Mouse (Mus musculus): ENCODE data around the gene Khnyn.

Khnyn gene

DNA sequence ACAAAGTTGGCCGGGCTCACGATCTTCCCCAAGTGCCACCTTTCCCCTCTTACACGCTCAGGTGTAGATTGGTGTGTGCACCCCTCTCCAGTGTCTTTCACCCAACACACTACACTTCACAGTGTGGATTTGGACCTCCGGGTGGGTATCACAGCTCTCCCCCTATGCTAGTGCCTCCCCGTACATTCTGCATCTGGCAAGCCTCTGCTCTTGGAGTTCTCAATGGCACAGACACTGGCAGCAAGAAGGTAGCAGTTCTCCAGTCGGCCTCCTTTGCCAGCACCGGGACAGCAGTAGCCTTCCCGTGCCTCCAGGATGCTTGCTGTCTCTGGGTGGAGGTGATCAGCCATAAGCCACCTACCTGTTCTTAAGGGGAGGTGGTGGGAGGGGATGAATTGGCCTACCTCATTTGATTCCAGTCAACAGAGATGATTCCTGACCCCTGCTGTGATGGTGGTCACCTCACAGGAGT lies 11.5 kb upstream of the Khnyn start:
- no peak for DNase-seq (ENCODE audit: extremely low read depth, low read depth, low spot score)

DNA sequence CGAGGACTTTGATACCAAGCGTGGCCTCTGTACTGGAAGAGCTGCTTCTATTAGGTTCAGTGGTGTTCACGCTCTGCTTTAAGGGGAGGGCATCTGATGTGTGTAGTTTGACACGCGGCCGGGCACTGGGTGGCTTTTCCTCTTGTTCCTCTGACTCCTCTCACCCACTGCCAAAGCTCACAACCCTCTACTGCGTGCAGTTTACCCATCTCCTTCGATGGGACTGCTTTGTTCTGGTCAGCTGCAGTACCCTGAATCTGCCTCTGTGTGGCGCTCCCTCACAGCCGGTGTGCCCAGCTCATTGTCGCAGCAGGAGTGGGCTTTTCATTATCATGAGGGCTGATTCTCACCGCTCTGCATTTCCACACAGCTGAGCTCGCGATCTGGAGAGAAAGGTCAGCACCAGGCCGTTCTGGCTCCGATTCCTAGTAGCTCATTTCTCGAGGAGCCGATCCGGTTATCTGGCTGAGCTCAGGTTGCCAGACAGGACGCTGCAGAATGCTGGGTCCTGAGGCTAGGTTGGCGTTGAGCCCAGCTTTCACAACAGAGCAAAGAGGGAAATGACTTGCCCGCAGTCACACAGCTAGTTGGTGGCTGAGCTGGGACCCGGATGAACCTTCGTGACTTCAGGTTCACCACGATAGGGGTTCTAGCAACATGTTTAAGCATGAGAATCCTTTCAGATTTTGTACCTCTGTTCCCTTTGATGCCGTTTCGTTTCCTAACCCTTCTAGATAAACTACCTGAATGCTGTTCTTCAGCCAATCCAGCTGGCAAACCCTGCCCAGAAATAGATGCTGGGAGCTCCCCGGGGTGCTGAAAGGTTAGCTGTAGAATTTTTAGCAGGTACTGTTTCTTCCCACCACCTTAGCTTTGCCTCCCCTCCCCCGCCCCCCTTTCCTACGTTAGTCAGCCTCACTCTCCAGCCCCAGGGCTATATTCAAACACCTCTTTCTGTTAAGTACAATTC lies 10.7 kb upstream of the Khnyn start:
- DNase-seq (ENCODE audit: extremely low read depth, low read depth, low spot score): no peak

DNA sequence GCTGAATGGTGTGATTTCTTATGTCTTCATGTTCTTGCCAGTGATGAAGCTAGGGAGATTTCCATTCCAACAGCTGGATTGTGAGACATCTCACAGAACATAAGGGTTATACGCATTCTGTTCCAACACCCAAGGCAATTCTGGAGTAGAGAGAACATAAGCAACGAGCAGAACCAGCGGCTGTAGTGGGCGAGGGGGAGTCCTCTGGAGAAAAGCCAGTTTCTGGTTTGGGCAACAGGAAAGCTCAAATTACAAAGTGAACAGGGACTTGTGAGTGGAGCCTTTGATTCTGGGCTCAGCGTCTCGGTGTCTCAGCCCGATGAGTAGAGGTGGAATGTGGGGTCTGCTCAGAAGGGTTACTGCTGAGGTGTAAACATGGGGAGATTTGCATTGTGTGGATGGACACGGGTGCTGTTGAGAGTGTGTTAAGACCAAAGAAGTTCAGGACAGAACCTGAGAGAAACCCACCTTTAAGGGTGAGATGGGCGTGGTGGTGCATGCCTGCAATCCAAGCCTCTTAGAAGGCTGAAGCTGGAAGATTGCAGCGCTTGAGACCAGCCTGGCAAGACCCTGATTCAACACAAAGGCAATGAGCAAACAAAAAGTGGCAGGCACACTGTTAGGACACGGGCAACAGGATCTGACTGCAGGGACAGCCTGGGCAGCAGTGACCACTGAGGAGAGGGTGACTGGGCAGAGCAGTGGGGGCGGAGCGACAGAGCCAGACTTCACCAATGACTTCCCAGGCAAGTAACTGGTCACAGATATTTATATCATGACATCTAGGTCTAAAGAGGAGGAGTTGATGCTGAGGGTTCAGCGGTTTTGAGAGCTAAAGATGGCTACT lies 7.1 kb upstream of the Khnyn start:
- DNase-seq (ENCODE audit: extremely low read depth, low read depth, low spot score): no peak

DNA sequence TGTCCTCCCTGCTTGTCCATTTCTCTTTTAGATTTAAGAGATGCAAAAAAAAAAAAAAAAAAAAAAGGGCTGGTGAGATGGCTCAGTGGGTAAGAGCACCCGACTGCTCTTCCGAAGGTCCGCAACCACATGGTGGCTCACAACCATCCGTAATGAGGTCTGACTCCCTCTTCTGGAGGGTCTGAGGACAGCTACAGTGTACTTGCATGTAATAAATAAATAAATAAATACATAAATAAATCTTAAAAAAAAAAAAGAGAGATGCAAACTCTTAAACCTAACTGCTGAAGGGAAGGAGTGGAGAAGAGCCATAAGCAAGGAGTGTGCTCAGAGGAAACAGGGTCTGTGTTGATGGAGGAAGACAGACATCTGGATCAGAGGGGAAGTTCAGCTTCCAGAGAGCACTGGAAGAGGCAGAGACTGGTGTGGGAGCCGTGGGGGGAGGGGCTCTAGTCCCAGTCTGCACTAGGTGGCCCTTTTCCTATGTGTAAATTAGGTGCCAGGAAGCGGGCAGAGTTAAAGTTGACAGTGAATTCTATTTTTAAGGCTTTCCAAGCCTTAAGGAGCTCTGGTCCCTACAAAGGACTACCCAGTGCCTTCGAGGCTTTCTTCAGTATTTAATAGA lies 6.3 kb upstream of the Khnyn start:
- no peak for DNase-seq (ENCODE audit: extremely low read depth, low read depth, low spot score)

DNA sequence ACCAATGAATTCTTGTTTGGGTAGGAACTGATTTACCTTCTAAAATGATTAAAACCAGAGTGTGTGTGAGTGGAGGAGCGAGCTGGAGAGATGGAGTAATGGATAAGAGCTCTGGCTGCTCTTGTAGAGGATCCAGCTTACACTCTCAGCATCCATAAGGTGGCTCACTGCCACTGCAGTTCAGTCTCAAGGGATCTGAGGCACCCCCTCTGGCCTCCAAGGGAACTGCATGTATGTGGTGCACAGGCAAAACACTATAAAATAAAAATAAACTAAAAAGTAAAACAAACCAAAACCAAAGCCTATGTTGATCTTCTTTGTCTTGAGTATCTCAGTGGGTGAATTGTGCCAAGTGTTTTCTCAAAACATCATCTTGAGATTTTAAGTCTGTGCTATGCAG lies 5.1 kb upstream of the Khnyn start:
- DNase-seq (ENCODE audit: extremely low read depth, low read depth, low spot score): no peak

DNA sequence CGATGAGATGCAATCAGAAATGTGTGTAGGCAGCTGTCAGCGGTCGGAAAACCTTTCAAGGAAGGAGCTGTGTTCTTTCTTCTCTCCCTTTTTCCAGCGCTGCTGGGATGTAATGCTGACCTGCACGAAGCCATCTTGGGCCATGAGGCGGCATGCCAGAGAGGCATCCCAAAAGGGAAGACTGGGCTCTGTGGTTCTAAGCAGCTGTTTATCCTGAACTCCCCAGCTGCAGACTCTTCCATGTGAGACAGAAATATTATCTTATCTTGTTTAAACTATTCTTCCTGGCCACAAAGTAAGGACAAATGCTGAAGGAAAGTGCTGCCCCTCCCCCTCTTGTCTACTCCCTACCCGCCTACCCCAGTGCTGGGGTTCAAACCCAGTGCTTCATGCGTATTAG lies 3.8 kb upstream of the Khnyn start:
- no peak for DNase-seq (ENCODE audit: extremely low read depth, low read depth, low spot score)

DNA sequence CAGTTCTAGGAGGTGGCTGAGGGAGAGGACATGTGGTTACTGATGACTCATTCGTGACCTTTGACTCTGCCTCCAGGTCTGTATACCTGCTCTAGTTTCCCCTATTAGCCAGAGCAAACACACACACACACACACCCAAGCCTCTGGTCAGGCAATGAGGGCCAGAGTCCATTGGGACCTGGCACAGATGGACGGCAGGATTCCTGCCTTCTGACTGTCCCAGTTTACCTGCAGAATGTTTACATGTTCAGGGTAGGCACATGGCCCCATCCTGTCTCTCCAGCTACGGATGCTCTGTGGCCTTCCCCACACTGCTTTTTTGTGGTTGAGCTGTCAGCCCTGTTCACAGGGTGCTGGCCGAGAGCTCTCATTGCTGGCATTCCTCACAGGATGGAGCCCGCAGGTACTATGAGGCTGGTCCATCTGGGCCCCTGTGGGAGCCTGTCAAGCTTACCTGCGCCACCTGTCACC lies 2.5 kb upstream of the Khnyn start:
- DNase-seq (ENCODE audit: extremely low read depth, low read depth, low spot score): no peak

DNA sequence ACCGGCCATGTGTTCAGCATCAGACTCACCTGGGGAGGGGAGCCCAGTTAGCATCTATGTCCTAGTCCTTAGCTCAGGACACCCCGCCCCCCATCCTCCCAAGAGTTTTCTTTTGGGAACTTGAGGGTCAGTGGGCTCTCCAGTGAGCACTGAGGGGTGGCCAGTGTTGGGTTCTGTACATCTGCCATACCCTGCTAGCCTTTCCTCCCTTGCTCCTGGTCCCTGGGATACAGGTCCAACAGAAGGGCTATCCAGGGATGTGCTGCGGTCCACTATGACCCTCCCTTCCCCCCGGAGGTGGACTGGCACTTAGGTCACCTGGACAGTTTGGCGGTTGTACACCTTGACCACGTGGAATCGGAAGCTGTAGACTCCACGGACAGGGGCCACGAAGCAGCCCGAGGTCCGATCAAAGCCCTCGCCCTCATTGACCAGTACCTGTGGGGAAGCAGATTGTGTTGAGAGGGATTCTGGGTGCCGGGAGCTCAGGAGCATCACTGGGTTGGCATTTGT lies 1.5 kb upstream of the Khnyn start:
- DNase-seq (ENCODE audit: extremely low read depth, low read depth, low spot score): no peak

DNA sequence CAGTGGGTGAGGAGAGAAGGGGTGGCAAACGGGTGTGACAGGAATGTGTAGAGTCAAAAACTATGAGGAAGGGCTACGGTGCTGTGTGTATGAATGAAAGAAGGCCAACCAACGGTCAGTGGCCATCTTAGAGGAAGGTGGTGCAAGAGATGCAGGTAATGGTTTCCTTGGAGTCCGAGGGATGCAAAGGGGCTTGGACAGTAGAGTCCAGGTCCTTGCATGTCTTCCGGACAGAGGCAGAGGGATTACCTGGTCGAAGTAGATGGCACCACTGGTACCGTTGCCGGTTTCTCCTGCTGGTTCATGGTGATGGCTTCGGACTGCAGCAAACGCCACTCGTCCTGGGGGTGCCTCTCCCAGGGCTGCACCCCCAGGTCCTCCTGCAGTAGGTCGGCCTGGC lies 1.1 kb upstream of the Khnyn start:
- DNase-seq (ENCODE audit: extremely low read depth, low read depth, low spot score): no peak

DNA sequence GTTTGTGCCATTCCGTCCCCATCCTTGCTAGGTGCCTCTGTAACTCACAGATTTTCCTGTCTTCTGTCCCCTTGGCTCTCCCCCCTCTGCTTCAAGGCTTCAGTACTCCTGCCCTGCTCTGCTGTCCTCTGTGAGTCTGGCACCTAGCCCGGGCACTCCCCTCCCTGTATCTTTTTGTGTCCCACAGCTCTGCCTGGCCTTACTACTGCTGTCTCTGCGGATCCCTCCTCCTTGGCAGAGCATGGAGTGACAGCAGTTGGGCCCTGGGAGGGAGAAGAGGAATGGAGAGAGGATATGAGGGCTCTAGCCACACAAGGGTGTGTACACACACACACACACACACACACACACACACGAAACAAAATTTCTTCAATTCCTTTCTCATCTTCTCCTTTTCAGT lies 581 bp upstream of the Khnyn start, which contains the start of gene Cbln3:
Gene Cbln3 (minus strand): TSS at position 227 of the 400 bp plus-strand sequence.
- no peak for DNase-seq (ENCODE audit: extremely low read depth, low read depth, low spot score)

DNA sequence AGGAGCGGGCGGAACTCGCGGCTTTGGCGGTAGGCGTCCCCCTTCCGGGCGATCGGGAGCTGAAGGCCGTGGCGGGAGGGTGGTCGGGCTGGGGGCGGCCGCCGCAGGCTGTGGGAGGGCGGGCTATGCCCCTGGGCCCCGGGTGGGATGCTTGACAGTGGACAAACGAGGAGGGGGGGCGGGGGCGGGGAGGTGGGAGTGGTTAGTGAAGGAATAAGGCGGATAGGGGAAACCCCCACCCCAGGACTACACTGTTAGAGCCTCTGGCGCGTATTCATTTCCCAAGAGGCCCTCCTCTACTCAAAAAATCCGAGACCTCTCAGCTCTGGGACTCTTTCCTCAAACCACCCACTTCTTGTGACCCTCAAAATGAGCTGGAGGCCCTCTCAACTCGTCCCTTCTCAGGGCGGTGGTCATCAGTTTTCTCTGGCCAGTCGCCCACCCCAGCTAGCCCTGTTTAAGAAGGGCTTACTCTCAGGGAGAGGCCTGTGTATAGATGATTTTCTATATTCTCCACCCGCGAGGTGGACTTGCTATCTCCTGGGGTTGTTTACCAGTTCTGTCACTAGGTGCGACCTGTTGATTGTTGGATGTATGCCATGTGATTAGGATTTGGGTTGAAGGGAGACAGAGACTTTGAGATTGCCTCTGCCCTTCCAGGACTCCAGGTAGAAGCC lies 505 bp downstream of the Khnyn start:
- no peak for DNase-seq (ENCODE audit: extremely low read depth, low read depth, low spot score)

DNA sequence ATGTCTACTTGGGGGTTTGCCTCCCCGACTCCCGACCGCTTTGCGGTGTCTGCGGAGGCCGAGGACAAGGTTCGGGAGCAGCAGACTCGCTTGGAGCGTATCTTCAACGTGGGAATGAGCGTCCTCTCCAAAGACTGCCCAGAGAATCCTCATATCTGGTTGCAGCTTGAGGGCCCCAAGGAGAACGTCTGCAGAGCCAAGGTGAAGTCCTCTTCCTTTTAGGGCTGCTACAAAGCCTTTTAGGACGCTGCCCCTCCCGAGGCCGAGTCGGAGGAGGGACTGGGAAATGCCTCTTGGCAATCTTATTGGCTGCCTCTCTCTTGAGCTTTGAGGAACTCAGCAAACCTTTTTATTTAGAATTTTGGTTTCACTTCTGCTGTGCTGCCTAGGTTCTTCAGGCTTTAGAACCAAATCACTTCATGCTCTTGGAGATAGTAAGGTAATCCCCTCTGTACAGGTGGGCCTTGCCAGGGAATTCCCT lies 1.1 kb downstream of the Khnyn start:
- no peak for DNase-seq (ENCODE audit: extremely low read depth, low read depth, low spot score)

DNA sequence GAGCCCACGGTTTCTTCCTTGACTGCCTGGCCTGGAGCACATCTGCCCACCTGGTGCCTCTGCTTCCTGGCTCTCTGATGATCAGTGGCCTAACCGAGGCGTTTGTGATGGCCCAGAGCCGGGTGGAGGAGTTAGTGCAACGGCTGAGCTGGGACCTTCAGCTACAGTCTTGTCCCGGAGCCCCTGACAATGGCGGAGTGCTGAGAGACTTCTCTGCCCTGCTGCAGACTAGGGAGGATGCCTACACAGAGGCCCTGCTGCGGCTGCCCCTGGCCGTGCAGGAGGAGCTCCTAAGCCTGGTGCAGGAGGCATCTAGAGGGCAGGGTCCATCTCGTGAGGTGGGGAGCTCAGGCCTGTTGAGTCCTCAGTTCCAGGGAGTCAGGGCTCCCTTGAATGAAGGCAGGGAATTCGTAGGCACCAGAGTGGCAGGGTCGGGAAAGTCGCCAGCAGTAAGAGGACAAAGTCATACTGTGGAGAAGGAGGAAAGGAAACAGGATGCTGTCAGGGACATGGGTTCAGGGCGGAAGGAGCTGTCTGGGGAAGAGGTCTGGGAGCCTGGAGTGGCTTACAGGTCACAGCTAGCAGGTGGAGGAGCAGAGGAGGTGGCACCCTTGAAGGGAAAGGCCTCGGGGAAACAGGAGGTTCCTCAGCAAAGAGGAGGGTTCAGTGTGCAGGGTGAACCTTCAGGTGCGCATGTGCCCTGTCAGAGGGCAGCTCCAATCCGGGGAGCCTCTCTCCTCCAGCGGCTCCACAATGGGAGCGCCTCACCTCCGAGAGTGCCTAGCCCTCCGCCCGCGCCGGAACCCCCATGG lies 2.0 kb downstream of the Khnyn start:
- no peak for DNase-seq (ENCODE audit: extremely low read depth, low read depth, low spot score)

DNA sequence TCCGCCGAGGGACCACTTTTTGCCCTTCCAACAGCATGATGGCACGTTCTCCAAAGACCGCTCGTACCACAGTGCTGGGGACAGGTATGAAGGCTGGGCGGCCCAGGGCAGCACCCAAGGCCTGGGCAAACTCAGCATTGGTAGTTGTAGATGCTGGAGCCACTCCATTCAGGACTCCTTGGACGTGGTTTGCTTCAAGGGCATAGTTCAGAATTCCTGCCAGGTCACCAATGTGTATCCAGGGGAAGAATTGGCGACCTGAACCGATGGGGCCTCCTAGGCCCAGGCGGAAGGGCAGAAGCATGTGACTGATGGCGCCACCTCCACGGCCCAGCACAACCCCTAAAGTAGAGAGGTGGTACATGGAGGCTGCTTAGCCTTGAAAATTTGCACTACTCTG lies 12.9 kb downstream of the Khnyn start:
- no peak for DNase-seq (ENCODE audit: extremely low read depth, low read depth, low spot score)

DNA sequence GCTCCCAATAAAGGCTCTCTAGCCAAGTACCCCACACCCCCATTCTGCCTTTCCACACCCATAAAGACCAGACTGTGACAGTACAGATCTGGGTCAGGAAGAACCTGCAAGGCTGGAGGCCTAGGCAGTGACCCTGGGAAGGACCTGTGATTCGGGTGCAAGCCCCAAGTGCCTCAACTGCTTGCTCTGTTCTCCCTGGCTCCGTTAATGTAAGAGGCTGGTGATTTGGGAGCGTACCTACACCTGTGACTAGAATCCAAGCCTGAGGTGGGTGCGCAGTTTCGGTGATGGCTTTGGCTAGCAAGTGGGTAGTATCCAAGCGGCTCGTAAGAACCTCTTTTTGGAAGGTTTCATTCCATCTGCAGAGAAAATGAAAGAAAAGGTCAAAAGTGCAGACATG lies 14.2 kb downstream of the Khnyn start:
- DNase-seq (ENCODE audit: extremely low read depth, low read depth, low spot score): no peak

DNA sequence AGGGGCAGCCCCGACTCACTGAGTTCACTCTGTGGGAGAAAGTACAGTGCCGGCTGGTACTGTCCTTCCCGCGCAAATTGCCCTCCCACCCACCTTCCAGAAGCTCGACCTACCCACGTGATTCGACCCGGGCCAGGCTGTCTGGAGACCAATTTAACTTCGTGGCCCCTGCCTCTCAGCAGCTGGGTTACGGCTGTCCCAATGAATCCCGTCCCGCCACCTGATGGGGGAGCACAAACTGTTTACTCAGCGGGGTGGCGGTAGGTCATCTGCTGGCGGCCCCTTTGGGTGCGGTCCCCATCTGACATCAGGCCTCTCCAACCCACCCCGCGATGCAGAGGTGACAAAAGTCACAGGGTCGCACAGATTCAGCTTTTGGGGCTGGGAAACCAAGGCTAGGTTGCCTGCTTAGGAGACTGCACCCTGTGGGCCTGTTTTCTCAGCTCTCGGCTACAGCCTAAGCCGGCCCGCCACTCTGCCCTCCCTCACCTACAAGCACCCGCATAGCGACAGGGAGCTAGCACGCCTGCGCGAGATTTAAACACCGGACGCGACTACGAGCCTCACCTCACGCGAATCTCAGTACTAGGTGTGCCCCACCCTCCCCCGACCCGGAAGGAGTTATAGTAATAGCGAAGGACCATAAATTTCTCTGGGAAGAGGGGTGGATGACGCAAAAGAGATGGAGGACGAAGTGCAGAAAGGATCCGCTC lies 15.1 kb downstream of the Khnyn start, which contains the start of gene Sdr39u1:
Gene Sdr39u1 (minus strand): TSS at position 593 of the 713 bp plus-strand sequence.
- no peak for DNase-seq (ENCODE audit: extremely low read depth, low read depth, low spot score)

DNA sequence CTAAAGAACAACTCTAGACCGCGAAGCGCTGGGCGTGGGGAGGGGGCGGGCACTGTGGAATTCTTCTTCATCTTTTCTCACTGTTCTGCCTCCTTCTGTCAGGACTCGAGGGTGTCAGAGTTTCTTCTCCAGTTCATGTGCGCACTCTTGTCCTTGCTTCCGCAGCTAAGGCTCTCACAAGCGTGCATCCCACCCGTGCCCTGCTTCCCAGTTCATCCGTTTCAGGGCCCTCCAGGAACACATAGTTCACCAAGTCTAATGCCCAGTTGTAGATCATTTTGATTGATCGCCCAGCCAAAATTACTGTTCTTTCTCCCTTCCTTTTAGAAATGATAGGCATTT lies 15.6 kb downstream of the Khnyn start:
- no peak for DNase-seq (ENCODE audit: extremely low read depth, low read depth, low spot score)

DNA sequence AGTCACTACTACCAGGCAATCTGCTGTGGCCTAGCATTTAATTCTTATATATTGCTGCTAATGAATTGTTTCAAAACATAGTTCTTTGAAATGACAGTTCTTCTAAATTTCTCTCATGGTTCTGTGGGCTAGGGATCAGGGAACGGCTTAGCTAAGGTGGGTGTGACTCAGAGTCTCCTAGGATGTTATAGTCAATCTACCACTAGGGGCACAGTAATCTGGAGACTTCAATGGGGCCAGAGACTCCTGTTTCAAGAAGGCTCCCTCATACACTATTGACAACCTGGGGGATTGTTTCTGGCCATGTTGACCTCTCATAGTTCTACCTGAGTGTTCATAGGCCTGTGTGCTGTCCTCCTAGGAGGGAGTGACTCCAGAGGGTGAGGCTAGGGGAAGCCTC lies 20.8 kb downstream of the Khnyn start:
- no peak for DNase-seq (ENCODE audit: extremely low read depth, low read depth, low spot score)

DNA sequence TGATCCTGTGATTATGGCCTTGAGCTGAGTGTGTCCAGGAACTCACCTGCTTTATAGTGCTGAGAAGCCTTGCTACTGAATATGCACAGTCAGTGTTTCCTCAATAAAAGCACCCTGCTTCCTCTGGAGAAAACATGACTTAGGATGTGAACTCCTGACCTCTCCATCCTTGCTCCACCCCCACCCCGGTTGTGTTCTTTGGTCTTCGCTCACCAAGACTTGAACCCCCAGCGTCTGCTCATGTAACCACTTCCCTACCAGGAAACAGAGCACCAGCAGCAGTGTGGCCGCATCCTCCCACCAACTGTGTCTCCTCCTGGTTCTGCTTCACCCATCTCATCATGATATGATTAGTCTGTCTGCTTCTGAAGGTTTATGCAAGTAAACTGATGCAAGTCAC lies 28.7 kb downstream of the Khnyn start:
- DNase-seq (ENCODE audit: extremely low read depth, low read depth, low spot score): no peak
